Mouse (Mus musculus): ENCODE data around the gene Glrx5.

DNA sequence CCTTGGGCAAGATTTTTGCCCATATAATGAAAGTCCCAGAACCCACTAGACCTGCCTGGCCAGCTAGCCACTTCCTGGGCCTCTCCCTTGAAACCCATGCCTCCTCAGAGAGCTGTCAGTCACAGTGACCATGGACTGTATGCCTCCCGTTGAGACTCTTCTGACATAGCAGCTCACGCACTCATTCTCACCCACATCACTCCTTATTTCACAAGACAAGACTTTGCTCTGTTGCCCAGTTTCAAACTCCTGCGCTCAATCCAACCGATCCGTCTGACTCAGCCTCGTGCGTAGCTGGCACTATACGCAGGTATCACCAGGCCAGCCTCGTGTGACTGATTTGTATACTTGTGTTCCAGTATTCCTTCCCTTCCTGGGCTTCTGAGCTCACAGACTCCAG is 45.7 kb upstream of the Glrx5 start:
- TF ChIP-seq CTCF (IDR thresholded peaks at IDR 0.05; ENCODE audit: low read depth): no peak
- no peak for TF ChIP-seq EP300 (IDR thresholded peaks at IDR 0.05; ENCODE audit: low read depth)

Measured in liver, postnatal 0 days (tissue).